Mouse (Mus musculus): Measurements from ENCODE around the gene Rnf123. TPM values are rescaled to one million over a fixed set of nuclear protein-coding genes. Genes with fewer than 3 reads are reported as not detected.

Rnf123 gene
- polyA plus RNA-seq, 2 experiments, result 88.2 to 146 TPM

DNA sequence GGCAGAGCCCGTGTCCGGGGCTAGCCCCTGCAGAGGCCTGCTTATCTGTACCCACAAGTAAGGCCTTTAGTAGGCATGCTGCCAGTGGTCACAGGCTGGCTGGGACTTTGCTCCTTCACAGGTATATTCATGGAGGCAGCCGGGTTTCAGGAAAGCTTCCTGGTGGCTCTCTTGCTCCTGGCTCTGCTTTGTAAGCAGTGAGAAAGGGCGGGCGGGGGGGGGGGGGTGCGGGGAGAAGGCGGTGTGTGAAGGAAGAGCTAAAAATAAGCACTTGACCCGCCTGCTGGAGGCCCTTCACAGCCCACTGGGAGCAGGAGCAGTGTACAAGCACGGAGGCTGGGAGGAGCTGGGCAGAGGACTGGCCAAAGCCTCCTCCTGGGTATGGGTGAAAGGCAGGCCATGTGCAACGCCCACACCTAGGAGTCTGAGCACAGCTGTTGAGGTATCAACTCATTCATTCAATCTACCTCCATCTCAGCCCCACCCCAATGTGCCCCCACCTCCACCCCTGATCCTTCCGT lies 36.8 kb upstream of the Rnf123 start:
- ATAC-seq (ENCODE audit: insufficient read depth) (0 out of 2 replicates have a peak, but pooled peaks have one; percentile 8), DNase-seq (ENCODE audit: low read depth in 3 of 3, low spot score in 3 of 3) (no peak)
- Histone ChIP-seq H3K27ac (no peak overlapping the region), H3K9me3 (ENCODE audit: control insufficient read depth, low read length) (no peaks in the 10 kb centered on the region), H3K36me3 (replicated peaks; ENCODE audit: control insufficient read depth, insufficient read depth, low read depth) (no peaks in the 10 kb centered on the region), H3K9ac (replicated peaks) (no peak overlapping the region), H3K4me3 (ENCODE audit: insufficient read depth in 1 of 2, low read depth in 2 of 2, low read length in 2 of 2) (no peak overlapping the region), H3K27me3 (ENCODE audit: control insufficient read depth, insufficient read depth, low read length) (no peaks in the 10 kb centered on the region; the same call in 1 of the 2 replicates), H3K4me2 (ENCODE audit: low read depth) (no peak overlapping the region), H3K4me1 (replicated peaks; ENCODE audit: control insufficient read depth in 2 of 2, insufficient read depth in 2 of 2, low read length in 1 of 2) (peaks cover 0 to 7% of the 10 kb centered on the region in 2 experiments; a peak in 1 of 4 replicates)
- WGBS (ENCODE audit: insufficient replicate concordance), result 19% methylated on average over 11 of the region's 11 CpGs
- TF ChIP-seq EP300 (IDR thresholded peaks at IDR 0.05; ENCODE audit: low read depth), result no peak

DNA sequence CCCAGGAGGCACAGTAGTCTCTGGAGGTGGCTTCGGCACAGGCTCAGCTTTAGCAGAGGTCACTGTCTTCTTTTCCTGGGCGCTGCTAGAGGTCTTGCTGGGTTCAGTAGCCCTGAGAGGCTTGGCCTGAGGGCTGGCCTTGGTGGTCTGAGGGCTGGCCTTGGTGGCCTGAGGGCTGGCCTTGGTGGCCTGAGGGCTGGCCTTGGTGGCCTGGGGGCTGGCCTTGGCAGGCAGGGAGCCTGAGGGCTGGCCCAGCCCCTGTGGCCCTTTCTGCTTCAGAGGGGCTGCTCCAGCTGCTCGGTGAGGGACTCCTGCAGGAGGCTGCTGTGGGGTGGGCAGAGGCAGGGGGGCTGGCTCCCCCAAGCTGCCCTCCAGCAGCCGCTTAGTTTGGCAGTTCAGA lies 34.0 kb upstream of the Rnf123 start:
- TF ChIP-seq CTCF (IDR thresholded peaks at IDR 0.05; ENCODE audit: low read depth) (no peak), EP300 (IDR thresholded peaks at IDR 0.05; ENCODE audit: low read depth) (no peak)
- no peaks in the 10 kb centered on the region for H3K36me3 ChIP-seq (replicated peaks; ENCODE audit: control insufficient read depth, insufficient read depth, low read depth)
- H3K4me2 ChIP-seq (ENCODE audit: low read depth), result no peak overlapping the region
- DNase-seq (ENCODE audit: low read depth in 3 of 3, low spot score in 3 of 3) (no peak), ATAC-seq (ENCODE audit: insufficient read depth) (no peak)
- H3K4me1 ChIP-seq (replicated peaks; ENCODE audit: control insufficient read depth in 2 of 2, insufficient read depth in 2 of 2, low read length in 1 of 2), result peaks cover 0 to 7% of the 10 kb centered on the region in 2 experiments; a peak in 1 of 4 replicates
- H3K9ac ChIP-seq (replicated peaks), result no peak overlapping the region
- 55% methylated on average over 4 of the region's 4 CpGs for WGBS (ENCODE audit: insufficient replicate concordance)
- no peak overlapping the region for H3K27ac ChIP-seq
- no peaks in the 10 kb centered on the region for H3K9me3 ChIP-seq (ENCODE audit: control insufficient read depth, low read length)
- no peaks in the 10 kb centered on the region; the same call in 1 of the 2 replicates for H3K27me3 ChIP-seq (ENCODE audit: control insufficient read depth, insufficient read depth, low read length)
- H3K4me3 ChIP-seq (ENCODE audit: insufficient read depth in 1 of 2, low read depth in 2 of 2, low read length in 2 of 2), result no peak overlapping the region

- TF ChIP-seq CTCF (IDR thresholded peaks at IDR 0.05; ENCODE audit: low read depth) (no peak), EP300 (IDR thresholded peaks at IDR 0.05; ENCODE audit: low read depth) (no peak)
- H3K27me3 ChIP-seq (ENCODE audit: control insufficient read depth, insufficient read depth, low read length), result peaks cover 5% of the 10 kb centered on the region; the same call in 1 of the 2 replicates
- H3K36me3 ChIP-seq (replicated peaks; ENCODE audit: control insufficient read depth, insufficient read depth, low read depth), result no peaks in the 10 kb centered on the region
- H3K4me2 ChIP-seq (ENCODE audit: low read depth), result no peak overlapping the region
- no peaks in the 10 kb centered on the region for H3K9me3 ChIP-seq (ENCODE audit: control insufficient read depth, low read length)
- 66% methylated on average over 43 of the region's 43 CpGs for WGBS (ENCODE audit: insufficient replicate concordance)
- no peak overlapping the region for H3K9ac ChIP-seq (replicated peaks)
- DNase-seq (ENCODE audit: low read depth in 3 of 3, low spot score in 3 of 3), result no peak
- ATAC-seq (ENCODE audit: insufficient read depth), result no peak
- no peak overlapping the region for H3K27ac ChIP-seq
- peaks cover 0 to 5% of the 10 kb centered on the region in 2 experiments; a peak in 1 of 4 replicates for H3K4me1 ChIP-seq (replicated peaks; ENCODE audit: control insufficient read depth in 2 of 2, insufficient read depth in 2 of 2, low read length in 1 of 2)
- H3K4me3 ChIP-seq (ENCODE audit: insufficient read depth in 1 of 2, low read depth in 2 of 2, low read length in 2 of 2), result no peak overlapping the region
Observed at GRCm38 (mm10) chr9:108115290-108116077, 32.3 kb upstream of the Rnf123 start.

GRCm38 (mm10) chr9:108112719-108113340 lies 29.7 kb upstream of the Rnf123 start:
- Histone ChIP-seq H3K27ac (no peak overlapping the region), H3K36me3 (replicated peaks; ENCODE audit: control insufficient read depth, insufficient read depth, low read depth) (no peaks in the 10 kb centered on the region), H3K4me1 (replicated peaks; ENCODE audit: control insufficient read depth in 2 of 2, insufficient read depth in 2 of 2, low read length in 1 of 2) (no peaks in the 10 kb centered on the region), H3K27me3 (ENCODE audit: control insufficient read depth, insufficient read depth, low read length) (peaks cover 5% of the 10 kb centered on the region; the same call in 1 of the 2 replicates), H3K9me3 (ENCODE audit: control insufficient read depth, low read length) (no peaks in the 10 kb centered on the region), H3K4me3 (ENCODE audit: insufficient read depth in 1 of 2, low read depth in 2 of 2, low read length in 2 of 2) (no peak overlapping the region), H3K9ac (replicated peaks) (no peak overlapping the region), H3K4me2 (ENCODE audit: low read depth) (no peak overlapping the region)
- DNase-seq (ENCODE audit: low read depth in 3 of 3, low spot score in 3 of 3), result no peak
- TF ChIP-seq EP300 (IDR thresholded peaks at IDR 0.05; ENCODE audit: low read depth) (no peak), CTCF (IDR thresholded peaks at IDR 0.05; ENCODE audit: low read depth) (no peak)
- WGBS (ENCODE audit: insufficient replicate concordance), result 86% methylated on average over 18 of the region's 18 CpGs
- ATAC-seq (ENCODE audit: insufficient read depth), result no peak

DNA sequence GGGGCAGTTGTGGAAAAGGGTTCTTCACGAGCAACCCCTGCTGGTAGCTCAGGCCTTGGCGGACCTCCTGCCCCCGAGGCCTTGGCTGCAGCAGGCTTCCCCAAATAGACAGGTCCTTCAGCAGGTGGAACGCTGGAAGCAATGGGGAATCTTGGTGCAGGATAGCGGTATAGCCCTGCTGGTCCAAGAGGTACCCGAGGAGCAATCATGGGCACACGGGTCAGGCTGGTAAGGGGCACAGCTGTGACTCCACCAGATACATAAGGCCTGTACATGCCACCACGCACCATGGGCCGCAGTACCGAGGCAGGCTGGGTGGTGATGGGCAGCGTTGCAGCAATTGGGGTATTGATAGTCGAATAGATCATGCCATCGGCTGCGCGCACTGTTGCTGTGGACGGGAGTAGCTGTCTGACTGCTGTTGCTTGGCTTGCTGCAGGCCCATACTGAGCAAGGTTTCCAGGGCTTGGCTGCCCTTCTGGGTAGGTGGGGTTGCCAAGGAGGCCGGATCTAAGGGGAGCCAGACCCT lies 28.5 kb upstream of the Rnf123 start:
- 64% methylated on average over 17 of the region's 17 CpGs for WGBS (ENCODE audit: insufficient replicate concordance)
- no peaks in the 10 kb centered on the region for H3K4me1 ChIP-seq (replicated peaks; ENCODE audit: control insufficient read depth in 2 of 2, insufficient read depth in 2 of 2, low read length in 1 of 2)
- H3K9ac ChIP-seq (replicated peaks), result no peak overlapping the region
- H3K27ac ChIP-seq, result no peak overlapping the region
- no peak for ATAC-seq (ENCODE audit: insufficient read depth)
- no peak overlapping the region for H3K4me3 ChIP-seq (ENCODE audit: insufficient read depth in 1 of 2, low read depth in 2 of 2, low read length in 2 of 2)
- peaks cover 5% of the 10 kb centered on the region; the same call in 1 of the 2 replicates for H3K27me3 ChIP-seq (ENCODE audit: control insufficient read depth, insufficient read depth, low read length)
- no peaks in the 10 kb centered on the region for H3K9me3 ChIP-seq (ENCODE audit: control insufficient read depth, low read length)
- H3K36me3 ChIP-seq (replicated peaks; ENCODE audit: control insufficient read depth, insufficient read depth, low read depth), result no peaks in the 10 kb centered on the region
- H3K4me2 ChIP-seq (ENCODE audit: low read depth), result peak overlapping the region; percentile 42
- TF ChIP-seq CTCF (IDR thresholded peaks at IDR 0.05; ENCODE audit: low read depth) (peak; percentile 31), EP300 (IDR thresholded peaks at IDR 0.05; ENCODE audit: low read depth) (no peak)
- DNase-seq (ENCODE audit: low read depth in 3 of 3, low spot score in 3 of 3), result no peak

Measured in liver, embryonic 14.5 days (tissue).